Mouse (Mus musculus) gastrocnemius, postnatal 14 days (tissue): ENCODE data around the gene Ppp6r2. TPM values are rescaled to one million over a fixed set of nuclear protein-coding genes. Genes with fewer than 3 reads are reported as not detected.

Experiments
- DNase-seq: peaks from one replicate; pipeline ENCODE4 v3.0.0; 2021; ENCODE audit warnings: mixed read lengths
- intact Hi-C: fragments of 180-260 bp; cut with DNase I; formaldehyde crosslinking; loops from one replicate; pipeline ENCODE4 v1.15.1; 2025; ENCODE audit warnings: low total_unique reads
- long read RNA-seq, 2 experiments: library from polyadenylated mRNA; stranded (forward); transcript quantifications; one replicate each; pipeline ENCODE4 v2.0.0; 2021
- total RNA-seq, 2 experiments: library from RNA; stranded (reverse); gene quantifications; 2 replicates each; pipeline ENCODE4 v1.2.3; 2021

Ppp6r2 gene
- 10 to 100 TPM; 56.2 to 57.3 TPM for total RNA-seq
- long read RNA-seq, experiment 1, partial matches to known transcripts: 1 of 8 reads
- long read RNA-seq, experiment 1, other reads (novel, unspliced or antisense): 6 of 8 reads
- long read RNA-seq, experiment 2, partial matches to known transcripts: 1 of 23 reads
- long read RNA-seq, experiment 2, other reads (novel, unspliced or antisense): 18 of 23 reads

- peak; percentile 89 for DNase-seq
- intact Hi-C loops: no loop called here
Measured at GRCm38 (mm10) chr15:89210915-89211715, at the start of gene Ppp6r2. Ppp6r2 (plus strand) TSS chr15:89211553.

- no peak for DNase-seq
- intact Hi-C loops: no loop called here
Measured at GRCm38 (mm10) chr15:89165478-89165877, 45.9 kb upstream of the Ppp6r2 start.

DNA sequence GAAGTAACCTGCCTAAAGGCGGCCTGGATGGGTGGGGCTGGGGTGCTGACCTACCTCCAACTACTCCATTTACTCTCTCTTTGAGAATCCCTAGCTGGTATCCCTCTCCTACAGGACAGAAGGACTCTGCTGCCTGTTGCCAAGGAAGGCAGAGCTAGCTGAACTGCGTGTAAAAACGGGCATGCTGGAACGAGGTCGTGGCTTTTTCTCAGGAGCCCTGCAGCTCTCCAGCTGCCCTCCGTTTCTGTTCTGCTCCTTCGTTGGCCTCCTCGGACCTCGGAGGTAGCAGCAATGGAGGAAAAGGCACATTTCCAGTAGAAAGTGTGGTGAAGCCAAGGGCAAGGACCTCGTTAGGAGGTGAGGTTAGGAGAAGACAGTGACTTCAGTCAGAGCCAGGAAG, 42.4 kb upstream of the Ppp6r2 start:
- intact Hi-C loops: no loop called here
- DNase-seq: no peak

DNA sequence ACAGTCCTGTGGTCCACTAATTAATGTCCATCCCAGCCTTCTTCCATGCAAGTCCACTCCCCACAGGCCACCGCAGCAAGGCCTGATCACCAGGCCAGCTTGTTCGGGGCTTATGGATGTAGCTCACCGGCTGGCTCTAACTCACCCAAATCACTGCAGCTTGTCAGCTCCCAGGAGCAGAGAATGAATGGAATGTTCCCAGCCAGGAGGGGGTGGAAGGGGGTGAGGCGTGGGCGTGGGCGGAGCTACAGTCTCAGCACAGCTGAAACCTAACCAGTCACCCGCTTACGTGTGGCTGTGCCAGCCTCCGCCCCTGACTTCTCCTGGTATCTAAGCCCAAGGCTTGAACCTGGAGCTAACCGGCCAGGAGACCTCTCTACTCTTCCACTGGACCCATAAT, 41.9 kb upstream of the Ppp6r2 start:
- peak; percentile 74 for DNase-seq
- intact Hi-C loops: no loop called here

- DNase-seq: no peak
- intact Hi-C loops: no loop called here
Measured at GRCm38 (mm10) chr15:89170102-89170501, 41.3 kb upstream of the Ppp6r2 start.

DNA sequence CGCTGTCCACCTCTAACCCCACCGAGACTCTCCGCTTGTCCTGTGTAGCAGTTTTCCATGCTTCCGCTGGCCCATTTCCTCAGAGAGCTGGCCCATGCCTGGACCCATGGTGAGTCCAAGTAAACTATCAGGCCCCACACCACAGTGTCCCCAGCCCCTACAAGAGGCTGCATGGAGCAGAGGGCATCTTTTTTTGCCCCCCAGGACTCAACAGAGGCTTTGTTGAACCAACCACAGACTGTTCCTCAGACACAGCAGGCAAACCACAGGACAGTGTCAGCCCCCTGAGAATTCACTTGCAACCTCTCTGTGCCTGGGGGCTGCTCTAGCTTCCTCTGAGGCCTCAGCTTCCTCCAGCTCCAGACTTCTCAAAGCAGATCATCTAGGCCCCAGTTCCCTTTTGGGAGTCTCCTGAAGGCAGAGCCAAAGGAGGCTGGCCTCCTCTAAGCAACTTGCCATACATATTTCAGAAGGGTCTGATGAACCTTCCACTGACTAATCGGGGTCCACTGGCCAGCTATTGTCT, 39.8 kb upstream of the Ppp6r2 start:
- intact Hi-C loops: no loop called here
- DNase-seq: no peak

- no peak for DNase-seq
- intact Hi-C loops: no loop called here
Measured at GRCm38 (mm10) chr15:89172276-89172935, 38.9 kb upstream of the Ppp6r2 start.

DNA sequence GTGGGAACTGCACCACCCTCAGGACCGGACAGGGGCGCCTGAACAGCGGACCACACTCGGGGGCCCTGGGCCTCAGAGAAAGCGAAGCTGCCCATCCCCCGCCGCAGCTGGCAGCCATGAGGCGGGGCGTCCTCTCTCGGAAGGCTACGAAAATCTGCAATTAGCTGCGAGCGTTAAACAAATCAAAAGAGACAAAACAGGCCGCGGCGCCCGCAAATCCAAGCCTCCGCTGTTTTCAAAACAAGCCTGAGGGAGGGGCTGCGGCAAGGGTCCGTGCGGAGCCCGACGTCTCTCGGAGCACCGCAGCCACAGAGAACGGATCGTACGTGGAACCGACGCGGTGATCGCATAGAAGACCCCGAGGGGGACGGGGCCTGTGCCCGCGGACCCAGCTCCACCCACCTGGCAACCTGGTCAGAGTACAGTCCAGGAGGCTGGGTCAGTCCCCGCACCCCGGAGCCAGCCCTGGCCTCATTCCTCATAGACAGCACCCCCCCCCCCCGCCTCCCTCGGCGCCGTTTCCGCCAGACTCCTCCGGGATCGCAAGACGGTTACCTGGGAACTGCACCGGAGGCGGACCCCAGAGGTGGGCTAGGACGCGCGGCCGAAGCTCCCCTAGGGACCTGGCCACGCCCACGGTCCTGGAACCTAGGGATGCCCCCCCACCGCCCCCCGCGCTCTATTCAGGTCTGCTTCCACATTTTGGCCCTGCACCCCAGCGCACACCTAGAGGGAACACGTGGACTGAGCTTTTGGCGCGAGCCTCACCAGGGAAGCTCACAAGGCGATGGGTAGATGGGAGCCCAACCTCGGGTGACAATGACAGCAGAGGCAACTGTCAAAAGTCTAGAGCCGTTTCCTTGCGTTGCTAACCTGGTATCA, 38.1 kb upstream of the Ppp6r2 start:
- peak; percentile 46 for DNase-seq
- intact Hi-C loops: no loop called here

- intact Hi-C loops: no loop called here
- DNase-seq: peak; percentile 62
Measured at GRCm38 (mm10) chr15:89173906-89174214, 37.5 kb upstream of the Ppp6r2 start.

- intact Hi-C loops: no loop called here
- no peak for DNase-seq
Measured at GRCm38 (mm10) chr15:89174889-89175339, 36.4 kb upstream of the Ppp6r2 start.

- intact Hi-C loops: no loop called here
Measured at GRCm38 (mm10) chr15:89175411-89176155, 35.8 kb upstream of the Ppp6r2 start.

GRCm38 (mm10) chr15:89177121-89177520, 34.2 kb upstream of the Ppp6r2 start:
- peak; percentile 61 for DNase-seq
- intact Hi-C loops: no loop called here

More at GRCm38 (mm10) chr15:89175411-89176155, 35.8 kb upstream of the Ppp6r2 start:
- no peak for DNase-seq

DNA sequence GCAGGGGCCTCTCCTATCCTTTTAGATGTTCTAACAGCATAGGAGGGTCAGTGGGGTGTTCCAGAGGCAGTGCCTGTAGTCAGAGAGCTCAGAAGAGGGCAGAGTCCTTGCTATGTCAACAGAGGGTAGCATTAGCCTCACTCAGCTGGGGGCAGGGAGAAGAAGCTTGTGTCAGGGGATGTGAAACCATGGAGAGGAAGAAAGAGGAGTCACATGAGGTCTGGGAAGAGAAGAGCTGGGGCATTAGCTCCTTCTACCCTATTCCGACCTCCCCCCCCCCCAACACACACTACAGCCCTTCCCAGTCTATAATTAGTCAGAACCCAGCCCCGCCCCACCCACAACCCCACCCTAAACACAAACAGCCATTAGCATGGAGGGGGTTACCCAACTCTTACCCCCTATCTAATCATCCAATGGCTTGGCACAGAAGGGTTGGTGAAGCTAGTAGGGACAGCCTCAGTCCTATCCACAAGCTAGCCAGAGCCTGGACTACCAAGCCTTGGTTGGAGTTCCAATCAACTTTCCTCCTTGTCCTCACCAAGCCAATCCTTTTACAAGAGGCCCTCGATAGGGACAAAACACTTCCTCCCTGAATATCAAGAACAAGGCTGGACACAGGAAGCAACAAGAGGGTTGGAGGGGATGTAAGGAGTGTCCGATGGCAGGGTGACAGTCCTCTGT, 33.6 kb upstream of the Ppp6r2 start:
- intact Hi-C loops: no loop called here
- no peak for DNase-seq

- intact Hi-C loops: no loop called here
- no peak for DNase-seq
Measured at GRCm38 (mm10) chr15:89178260-89178860, 33.0 kb upstream of the Ppp6r2 start.

GRCm38 (mm10) chr15:89178954-89179629, 32.3 kb upstream of the Ppp6r2 start:
- intact Hi-C loops: no loop called here

DNA sequence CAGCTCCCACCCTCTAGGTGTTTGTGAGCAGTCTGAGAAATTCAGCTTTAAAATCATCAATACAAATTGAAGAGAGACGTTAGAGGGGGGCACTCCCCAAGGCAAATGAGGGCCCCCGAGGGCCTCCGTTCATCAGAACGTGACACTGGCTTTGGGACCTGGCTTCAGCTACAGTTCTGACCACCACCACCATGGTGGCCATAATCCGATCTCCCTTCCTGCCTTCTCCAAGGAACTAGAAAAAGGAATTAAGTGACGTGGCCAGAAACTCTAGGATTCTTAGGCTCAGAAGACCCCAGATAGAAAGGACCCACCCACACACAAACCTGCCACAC, 31.8 kb upstream of the Ppp6r2 start:
- intact Hi-C loops: no loop called here
- no peak for DNase-seq

More at GRCm38 (mm10) chr15:89178954-89179629, 32.3 kb upstream of the Ppp6r2 start:
- DNase-seq: peak; percentile 72

- intact Hi-C loops: no loop called here
- peak; percentile 44 for DNase-seq
Measured at GRCm38 (mm10) chr15:89180081-89180541, 31.2 kb upstream of the Ppp6r2 start.
